Mouse (Mus musculus) kidney, postnatal 0 days (tissue): Measurements from ENCODE around the gene Asb15. TPM values are rescaled to one million over a fixed set of nuclear protein-coding genes. Genes with fewer than 3 reads are reported as not detected.

Experiments
- ATAC-seq: fragments of 200-750 bp; cut with Nextera tagmentation; replicated peaks from 2 replicates; pipeline ENCODE4 v1.8.0; 2017; ENCODE audit warnings: low read depth, moderate number of reproducible peaks, moderate TSS enrichment, moderate library complexity; ENCODE audit not compliant: low FRiP score
- DNase-seq: peaks from one replicate; pipeline ENCODE4 v3.0.0-alpha.2; 2016; ENCODE audit warnings: low spot score
- H3K27ac ChIP-seq: fragments of 300-500 bp; sonication (generic); 2 replicates; pipeline ENCODE4 v1.5.1; 2014; ENCODE audit warnings: mild to moderate bottlenecking
- H3K27me3 ChIP-seq: fragments of 300-500 bp; sonication (generic); 2 replicates; pipeline ENCODE4 v1.6.1; 2014; ENCODE audit warnings: low read length, mixed read lengths; ENCODE audit not compliant: insufficient read depth
- H3K36me3 ChIP-seq: fragments of 300-500 bp; sonication (generic); 2 replicates; pipeline ENCODE4 v1.6.1; 2014; ENCODE audit warnings: low read length, mixed read lengths; ENCODE audit not compliant: insufficient read depth
- H3K4me1 ChIP-seq: fragments of 300-500 bp; sonication (generic); replicated peaks from 2 replicates; pipeline ENCODE4 v1.6.1; 2014; ENCODE audit warnings: antibody characterized with exemption, low read length, mixed read lengths; ENCODE audit not compliant: insufficient read depth
- H3K4me2 ChIP-seq: fragments of 300-500 bp; sonication (generic); 2 replicates; pipeline ENCODE4 v1.6.1; 2014; ENCODE audit warnings: mild to moderate bottlenecking, low read length, moderate library complexity, mixed read lengths
- H3K4me3 ChIP-seq: fragments of 300-500 bp; sonication (generic); replicated peaks from 2 replicates; pipeline ENCODE4 v1.5.1; 2014; ENCODE audit warnings: low read depth, low read length
- H3K9ac ChIP-seq: fragments of 300-500 bp; sonication (generic); 2 replicates; pipeline ENCODE4 v1.6.1; 2014; ENCODE audit warnings: low read depth, low read length
- H3K9me3 ChIP-seq: fragments of 300-500 bp; sonication (generic); replicated peaks from 2 replicates; pipeline ENCODE4 v1.6.1; 2016; ENCODE audit warnings: low read length, inconsistent platforms, mixed read lengths
- CTCF ChIP-seq: IDR thresholded peaks from 2 replicates; pipeline ENCODE4 v1.5.1; 2016; ENCODE audit warnings: antibody characterized with exemption, low read depth, mild to moderate bottlenecking, moderate library complexity
- WGBS: fragments of 180-500 bp; shearing (Covaris S2); extraction: QIAGEN DNeasy Blood & Tissue Kit; methylation state at CpG from one replicate; pipeline ENCODE4 v1.1.7; 2014; 5-methylcytosine and 5-hydroxymethylcytosine counted together
- polyA plus RNA-seq: library from polyadenylated mRNA; unstranded; fragments of >200 nt; fragmentation: Nextera tagmentation; extraction: Ambion mirVana; gene quantifications from 2 replicates; pipeline ENCODE4 v1.2.1, GENCODE M21; 2015

The Asb15 gene
- polyA plus RNA-seq, 1 experiment from 2014 or later: 1.0 TPM

DNA sequence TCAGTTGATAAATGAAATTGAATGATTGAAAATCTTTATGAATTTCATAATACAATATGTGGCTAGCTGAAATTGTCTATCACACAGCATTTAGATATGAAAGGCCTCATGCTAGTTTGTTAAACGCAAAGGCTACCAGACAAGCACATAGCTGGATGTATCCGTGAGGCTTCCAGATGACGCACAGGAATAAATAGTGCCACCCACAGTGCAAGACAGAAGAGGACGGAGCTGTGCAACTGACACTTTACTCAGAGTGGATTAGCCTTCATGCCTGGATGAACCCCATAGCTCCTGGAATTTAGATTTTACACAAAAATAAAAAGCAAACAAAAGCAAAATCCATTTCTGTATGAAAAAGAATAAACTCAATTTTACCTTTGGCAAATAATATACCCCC, 86.0 kb downstream of the Asb15 start:
- Histone ChIP-seq H3K4me1 (no peaks in the 10 kb centered on the region), H3K27me3 (no peaks in the 10 kb centered on the region), H3K4me3 (no peak overlapping the region), H3K27ac (no peak overlapping the region), H3K4me2 (no peak overlapping the region), H3K9ac (no peak overlapping the region), H3K9me3 (no peaks in the 10 kb centered on the region), H3K36me3 (peaks cover 28% of the 10 kb centered on the region; the same call in 1 of the 2 replicates)
- ATAC-seq: no peak
- DNase-seq: no peak
- no peak for TF ChIP-seq CTCF
- WGBS: 83% methylated on average over 4 of the region's 4 CpGs

DNA sequence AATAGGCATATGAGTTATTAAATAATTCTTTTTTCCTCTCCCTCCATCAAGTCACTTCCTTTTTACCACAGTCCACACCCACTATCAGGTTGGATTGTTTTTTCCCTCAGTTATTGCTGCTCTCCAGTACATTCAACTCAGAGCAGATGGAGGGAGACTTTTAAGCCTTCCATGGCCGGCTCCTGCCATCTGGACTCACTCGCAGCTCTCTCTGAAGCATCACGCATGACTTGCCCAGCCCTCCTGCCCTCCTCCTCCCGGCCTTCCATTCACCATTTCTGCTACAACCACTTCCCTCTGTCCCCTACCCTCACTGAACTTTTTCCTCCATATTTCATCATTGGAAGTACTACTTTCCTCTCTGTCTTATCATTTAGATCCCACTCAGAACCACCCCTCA, 88.8 kb downstream of the Asb15 start:
- no peaks in the 10 kb centered on the region for H3K4me1 ChIP-seq
- ATAC-seq (no peak), DNase-seq (no peak)
- no peak overlapping the region for H3K27ac ChIP-seq
- no peaks in the 10 kb centered on the region for H3K27me3 ChIP-seq
- H3K36me3 ChIP-seq: peaks cover 42% of the 10 kb centered on the region; the same call in 1 of the 2 replicates
- no peaks in the 10 kb centered on the region for H3K9me3 ChIP-seq
- H3K4me3 ChIP-seq: no peak overlapping the region
- no peak for TF ChIP-seq CTCF
- H3K4me2 ChIP-seq: no peak overlapping the region
- 58% methylated on average over 4 of the region's 4 CpGs for WGBS
- no peak overlapping the region for H3K9ac ChIP-seq

DNA sequence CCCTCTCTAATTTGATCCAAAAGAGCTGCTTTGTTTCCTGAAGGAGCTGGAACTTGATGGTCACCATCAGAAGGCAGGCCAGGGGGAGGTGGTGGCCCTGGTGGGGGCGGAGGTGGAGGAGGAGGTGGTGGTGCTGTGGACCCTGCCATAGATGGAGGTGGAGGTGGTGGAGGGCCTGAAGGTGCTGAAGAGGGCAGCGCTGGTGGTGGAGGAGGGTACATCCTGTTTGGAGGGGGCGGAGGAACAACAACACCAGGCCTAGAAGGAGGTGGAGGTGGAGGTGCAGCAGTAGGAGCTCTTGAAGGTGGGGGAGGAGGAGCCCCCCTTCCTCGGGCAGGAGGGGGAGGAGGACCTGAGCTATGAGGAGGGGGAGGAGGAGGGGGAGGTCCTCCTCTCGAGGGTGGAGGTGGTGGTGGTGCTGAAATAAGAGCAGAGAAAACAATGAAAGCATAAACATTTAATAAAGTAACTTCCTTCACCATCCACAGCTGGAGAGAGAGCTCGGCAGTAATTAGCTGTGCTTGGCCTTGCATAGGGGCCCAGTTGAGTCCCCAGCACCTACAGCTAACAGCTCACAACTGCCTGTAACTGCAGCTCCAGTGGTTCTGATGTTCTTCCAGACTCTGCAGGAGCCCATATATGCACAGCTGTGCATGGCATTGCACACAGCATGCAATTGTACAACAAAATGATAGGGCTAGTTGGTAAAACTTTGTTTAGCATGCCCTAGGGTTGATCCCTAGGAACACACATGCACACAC, 91.5 kb downstream of the Asb15 start:
- no peaks in the 10 kb centered on the region for H3K4me1 ChIP-seq
- peak; percentile 52 for ATAC-seq
- DNase-seq: no peak
- no peak overlapping the region for H3K4me3 ChIP-seq
- WGBS: 39% methylated on average over 6 of the region's 6 CpGs
- no peaks in the 10 kb centered on the region for H3K27me3 ChIP-seq
- H3K36me3 ChIP-seq: peaks cover 34% of the 10 kb centered on the region; the same call in 1 of the 2 replicates
- H3K9me3 ChIP-seq: no peaks in the 10 kb centered on the region
- no peak for TF ChIP-seq CTCF
- H3K27ac ChIP-seq: 0 out of 2 replicates have a peak overlapping the region, but pooled peaks have one; percentile 25
- no peak overlapping the region for H3K4me2 ChIP-seq
- no peak overlapping the region for H3K9ac ChIP-seq

DNA sequence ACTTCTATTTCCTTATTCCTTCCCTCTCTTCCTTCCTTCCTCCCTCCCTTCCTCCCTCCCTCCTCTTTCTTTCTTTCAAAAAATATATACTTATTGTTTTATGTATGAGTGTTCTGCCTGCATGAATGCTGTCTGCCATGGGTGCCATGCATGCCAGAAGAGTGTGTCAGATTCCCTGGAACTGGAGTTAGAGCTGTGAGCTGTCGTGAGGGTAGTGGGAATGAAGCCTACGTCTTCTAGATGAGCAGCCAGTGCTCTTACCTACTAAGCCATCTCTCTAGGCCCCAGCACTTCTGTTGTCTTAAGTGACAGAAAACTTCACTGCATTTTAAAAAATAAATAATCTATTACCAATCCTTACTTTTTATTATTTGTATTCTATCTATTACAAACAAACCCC, 93.0 kb downstream of the Asb15 start:
- no peak overlapping the region for H3K27ac ChIP-seq
- no peak for ATAC-seq
- no peaks in the 10 kb centered on the region for H3K4me1 ChIP-seq
- no peaks in the 10 kb centered on the region for H3K9me3 ChIP-seq
- no peak overlapping the region for H3K9ac ChIP-seq
- H3K36me3 ChIP-seq: peaks cover 34% of the 10 kb centered on the region; the same call in 1 of the 2 replicates
- H3K4me3 ChIP-seq: no peak overlapping the region
- H3K4me2 ChIP-seq: no peak overlapping the region
- no peak for DNase-seq
- no peak for TF ChIP-seq CTCF
- H3K27me3 ChIP-seq: no peaks in the 10 kb centered on the region
- WGBS: 87% methylated on average over 2 of the region's 2 CpGs

DNA sequence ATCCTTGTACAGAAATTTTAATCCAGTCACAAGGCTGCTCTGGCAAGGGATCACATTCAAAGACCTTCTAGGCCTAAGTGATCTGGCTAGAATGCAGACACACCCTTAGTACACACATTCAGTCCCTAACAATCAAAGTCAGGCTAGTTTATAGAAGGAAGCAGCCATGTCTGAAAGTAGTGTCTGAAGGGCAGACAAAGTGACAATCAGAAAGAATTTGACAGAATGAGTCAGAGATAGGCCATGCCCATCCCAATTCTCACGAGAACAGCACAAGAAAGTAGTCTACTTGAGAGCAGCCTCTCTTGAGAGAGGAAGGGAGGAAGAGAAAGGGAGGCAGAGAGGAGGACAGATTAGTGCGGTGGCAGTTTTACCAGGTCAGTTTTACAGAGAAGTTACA, 94.2 kb downstream of the Asb15 start:
- Histone ChIP-seq H3K27me3 (no peaks in the 10 kb centered on the region), H3K4me2 (no peak overlapping the region), H3K36me3 (peaks cover 33% of the 10 kb centered on the region; the same call in 1 of the 2 replicates), H3K4me3 (no peak overlapping the region), H3K27ac (no peak overlapping the region), H3K9ac (no peak overlapping the region), H3K9me3 (no peaks in the 10 kb centered on the region), H3K4me1 (no peaks in the 10 kb centered on the region)
- ATAC-seq (no peak), DNase-seq (no peak)
- no peak for TF ChIP-seq CTCF
- 83% methylated on average over 2 of the region's 2 CpGs for WGBS

Other genes with a start within 250 kb of the Asb15 start
- 0.03 and 0.06 TPM in 2 replicates for gene Iqub, start 13.1 kb upstream of the Asb15 start, polyA plus RNA-seq
- gene Ndufa5, start 131 bp upstream of the Asb15 start, polyA plus RNA-seq: 557 and 637 TPM in 2 replicates
- not detected in 2 replicates for gene Lmod2, start 69.6 kb downstream of the Asb15 start, polyA plus RNA-seq
- gene Wasl, start 136.9 kb downstream of the Asb15 start, polyA plus RNA-seq: 122 and 126 TPM in 2 replicates
- gene Hyal6, start 205.1 kb downstream of the Asb15 start, polyA plus RNA-seq: not detected in 2 replicates
- 0.03 TPM in 1 of 2 replicates, not detected in the other for gene Hyal4, start 220.2 kb downstream of the Asb15 start, polyA plus RNA-seq